Mouse (Mus musculus) regulatory T cell (primary cell): ENCODE data around the gene Bsg.
"Not testable (repeated sequence)": the region's sequence is repeated elsewhere in the genome, so short reads cannot be mapped to it uniquely, and the experiment has no call there.

ENCODE experiments used
- in situ Hi-C: fragments of 300-600 bp; cut with MboI, MseI; formaldehyde crosslinking; loops from one replicate; pipeline ENCODE4 v1.15.1; 2025; ENCODE audit warnings: high pct_unique_total_duplicates

Gene Bsg

DNA sequence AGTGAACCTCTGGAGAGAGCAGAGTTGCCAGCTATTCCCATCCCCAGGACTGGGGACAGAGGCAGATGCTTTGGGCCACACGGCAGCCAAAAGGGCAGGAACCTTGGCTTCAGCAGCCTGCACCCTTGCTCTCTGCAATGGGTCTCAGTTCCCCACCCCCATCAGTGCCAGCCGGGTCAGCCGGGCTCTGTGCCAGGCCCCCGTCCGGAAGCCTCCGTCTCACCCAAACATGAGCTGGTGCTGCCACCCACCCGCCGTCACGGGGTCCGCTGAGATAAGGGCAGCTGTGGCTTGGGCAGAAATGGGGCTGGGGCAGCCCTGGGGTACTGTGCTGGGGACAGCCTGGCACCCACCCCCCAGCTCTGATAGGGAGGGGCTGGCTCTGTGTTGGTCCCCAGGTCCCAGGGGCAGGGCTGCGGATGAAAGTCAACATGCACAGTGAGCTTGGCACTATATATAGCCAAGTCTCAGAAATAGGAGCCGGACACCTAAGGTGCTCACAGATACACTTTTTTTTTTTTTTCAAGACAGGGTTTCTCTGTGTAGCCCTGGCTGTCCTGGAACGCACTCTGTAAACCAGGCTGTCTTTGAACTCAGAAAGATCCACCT, 25.2 kb downstream of the Bsg start:
- in situ Hi-C loops: no loop called here

DNA sequence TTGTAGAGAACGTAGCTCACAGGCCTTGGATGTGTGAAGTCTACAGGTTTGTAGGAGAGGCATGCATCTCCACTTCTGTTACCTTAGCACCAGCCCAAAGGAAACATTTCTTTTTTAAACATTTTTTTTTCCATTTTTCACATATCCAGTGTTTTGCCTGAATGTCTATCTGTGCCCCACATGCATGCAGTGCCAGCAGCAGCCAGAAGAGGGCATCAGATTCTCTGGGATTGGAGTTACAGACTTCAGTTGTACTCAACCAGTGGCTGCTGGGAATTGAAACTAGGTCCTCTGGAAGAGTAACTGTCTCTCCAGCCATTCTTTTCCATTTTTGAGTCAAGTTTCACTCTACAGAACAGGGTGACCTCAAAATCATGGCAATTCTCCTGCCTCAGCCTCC, 28.2 kb downstream of the Bsg start:
- in situ Hi-C loops: no loop called here

GRCm38 (mm10) chr10:79733847-79734246, 29.6 kb downstream of the Bsg start:
- in situ Hi-C loops: no loop called here

DNA sequence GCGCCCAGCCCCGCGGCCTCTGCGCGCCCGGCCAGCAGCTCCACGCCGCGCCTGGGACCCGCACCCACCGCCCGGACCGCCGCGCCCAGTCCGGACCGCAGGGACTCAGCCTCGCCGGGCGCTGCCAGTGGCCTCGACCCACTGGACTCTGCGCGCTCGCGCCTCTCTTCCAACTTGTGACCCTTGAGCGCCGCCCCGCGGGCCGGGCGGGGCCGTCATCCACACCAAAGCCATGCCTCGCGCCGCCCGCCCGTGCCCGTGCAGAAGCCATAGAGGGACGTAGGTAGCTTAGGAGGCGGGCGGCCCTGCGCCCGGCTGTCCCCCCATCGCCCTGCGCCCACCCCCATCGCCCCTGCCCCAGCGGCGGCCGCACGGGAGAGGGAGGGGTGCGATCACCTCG, 31.1 kb downstream of the Bsg start:
- in situ Hi-C loops: no loop called here

- in situ Hi-C loops: no loop called here
Measured at GRCm38 (mm10) chr10:79736706-79737105, 32.4 kb downstream of the Bsg start.

DNA sequence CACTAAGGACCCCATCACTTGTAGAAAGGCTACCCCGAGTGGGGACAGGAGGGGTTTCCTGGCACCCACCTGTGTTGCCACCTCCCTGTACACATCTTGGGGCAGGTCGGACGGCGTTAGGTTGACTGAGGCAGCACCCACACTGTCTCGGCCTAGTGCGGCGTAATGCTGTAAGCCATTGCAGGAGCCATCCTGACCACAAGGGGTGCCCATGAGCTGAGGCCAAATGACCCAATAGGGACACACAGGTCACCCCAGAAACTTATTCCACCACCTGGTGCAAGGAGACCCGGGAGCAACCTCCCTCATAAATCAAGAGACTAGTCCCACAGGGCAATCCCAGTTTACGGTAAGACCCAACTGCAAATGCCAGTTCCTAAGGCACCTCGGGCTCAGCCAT, 34.0 kb downstream of the Bsg start:
- in situ Hi-C loops: no loop called here

DNA sequence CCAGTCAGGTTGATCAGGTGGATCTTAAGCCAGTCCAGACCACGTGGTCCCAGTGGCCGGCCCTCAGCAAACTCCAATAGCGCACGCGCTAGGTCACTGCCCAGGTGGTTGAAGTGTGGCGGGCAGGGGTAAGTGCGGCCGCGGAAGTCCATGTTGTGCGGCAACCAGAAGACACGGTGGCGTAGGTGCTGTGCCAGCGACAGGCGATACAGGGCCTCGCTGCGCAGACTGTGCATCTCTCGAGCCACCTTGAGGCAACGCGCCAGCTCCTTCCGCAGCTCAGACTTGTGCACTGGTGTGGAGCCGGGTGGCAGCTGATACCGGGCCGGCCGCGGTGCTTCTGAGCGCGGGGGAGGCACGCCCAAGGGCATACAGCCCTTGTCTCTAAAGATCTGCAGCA, 34.9 kb downstream of the Bsg start:
- in situ Hi-C loops: no loop called here

GRCm38 (mm10) chr10:79740863-79741262, 36.6 kb downstream of the Bsg start:
- in situ Hi-C loops: no loop called here

DNA sequence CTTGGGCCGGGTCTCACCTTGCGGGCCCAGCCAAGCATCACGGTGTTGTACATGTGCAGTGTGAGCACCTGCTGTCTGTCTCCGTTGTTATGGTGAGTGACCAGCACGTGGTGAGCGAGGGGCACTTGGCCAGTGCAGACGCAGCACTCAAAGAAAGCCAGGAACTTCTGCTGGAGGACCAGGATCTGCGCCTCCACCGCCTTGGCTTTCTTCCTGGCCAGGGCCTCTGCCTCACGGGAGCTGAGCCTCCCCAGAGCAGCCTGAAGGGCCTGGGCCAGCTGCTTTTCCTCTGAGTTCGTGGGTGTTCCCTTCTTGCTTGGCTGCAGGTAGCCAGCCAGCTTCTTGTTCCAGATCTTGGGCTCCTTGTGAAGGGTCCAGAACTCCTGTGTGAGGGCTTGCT, 38.9 kb downstream of the Bsg start:
- in situ Hi-C loops: no loop called here

GRCm38 (mm10) chr10:79743650-79744365, 39.5 kb downstream of the Bsg start:
- in situ Hi-C loops: no loop called here

DNA sequence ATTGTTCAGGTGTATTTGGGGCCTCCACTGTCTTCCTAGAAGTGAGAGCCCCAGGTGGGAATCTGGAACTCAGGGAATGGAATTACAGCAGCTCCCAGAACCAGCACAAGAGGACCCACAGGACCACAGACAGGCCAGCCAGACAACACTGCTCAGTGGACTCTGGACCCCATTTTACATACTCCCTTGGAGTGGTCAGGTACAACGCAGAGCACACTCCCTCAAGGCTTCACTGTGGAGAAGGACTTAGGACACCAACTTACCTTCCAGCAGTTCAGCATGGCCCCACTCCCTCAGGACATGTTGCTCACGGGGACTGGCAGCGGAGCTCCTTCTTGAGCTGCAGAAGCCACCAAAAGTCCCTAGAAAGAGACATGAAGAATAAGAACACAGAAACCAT, 41.1 kb downstream of the Bsg start:
- in situ Hi-C loops: no loop called here

GRCm38 (mm10) chr10:79745898-79746773, 41.8 kb downstream of the Bsg start, which contains the start of gene Polrmt:
TSS of gene Polrmt (minus strand) at chr10:79746581.
- in situ Hi-C loops: no loop called here

DNA sequence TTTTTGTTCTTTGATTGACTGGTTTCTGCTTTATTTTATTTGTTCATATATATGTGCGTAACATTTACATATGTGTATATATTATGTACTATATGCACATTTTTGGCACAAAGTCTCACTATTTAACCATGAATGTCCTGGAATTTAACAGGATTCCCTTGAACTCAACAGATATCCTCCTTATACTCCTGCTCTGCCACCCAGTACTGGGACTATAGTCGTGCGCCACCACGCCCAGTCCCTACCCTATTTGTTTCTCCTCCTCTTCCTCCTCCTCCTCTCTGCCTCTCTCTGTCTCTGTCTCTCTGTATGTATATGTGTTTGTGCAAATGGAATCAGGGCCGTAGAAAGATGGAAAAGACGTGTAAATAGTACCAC, 42.5 kb downstream of the Bsg start:
- in situ Hi-C loops: no loop called here

- in situ Hi-C loops: no loop called here
Measured at GRCm38 (mm10) chr10:79748496-79748895, 44.2 kb downstream of the Bsg start.

DNA sequence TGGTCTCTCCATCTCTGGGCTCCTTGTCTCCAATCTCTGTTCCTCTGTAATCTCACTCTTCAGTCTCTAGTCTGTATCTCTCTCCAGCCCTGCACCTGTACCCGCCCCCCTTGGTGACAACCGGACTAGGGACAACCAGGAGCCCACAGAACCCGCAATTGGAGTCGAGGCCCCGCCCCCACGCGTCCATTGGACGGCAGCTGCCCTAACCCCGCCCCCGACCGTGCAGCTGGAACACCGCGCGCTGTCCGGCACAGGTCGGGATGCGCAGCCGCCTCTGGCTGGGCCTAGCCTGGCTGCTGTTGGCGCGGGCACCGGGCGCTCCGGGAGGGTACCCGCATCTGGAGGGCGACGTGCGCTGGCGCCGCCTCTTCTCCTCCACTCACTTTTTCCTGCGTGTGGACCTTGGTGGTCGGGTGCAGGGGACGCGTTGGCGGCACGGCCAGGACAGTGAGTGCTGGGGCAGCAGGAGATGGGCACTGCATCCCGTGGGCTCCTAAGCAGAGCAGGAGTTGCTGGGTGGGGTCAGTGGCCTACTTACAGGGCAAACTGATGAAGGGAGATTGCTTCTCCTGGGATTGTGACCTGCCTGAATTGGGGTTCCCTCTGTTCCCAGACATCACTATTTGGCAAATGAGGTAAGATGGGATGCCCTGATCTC, 50.7 kb downstream of the Bsg start, which contains the start of gene Fgf22:
Gene Fgf22 (plus strand): TSS at position 221 of the 661 bp plus-strand sequence.
- in situ Hi-C loops: no loop called here

- in situ Hi-C loops: no loop called here
Measured at GRCm38 (mm10) chr10:79755854-79756253, 51.6 kb downstream of the Bsg start.

- in situ Hi-C loops: no loop called here
Measured at GRCm38 (mm10) chr10:79756660-79757059, 52.4 kb downstream of the Bsg start.

DNA sequence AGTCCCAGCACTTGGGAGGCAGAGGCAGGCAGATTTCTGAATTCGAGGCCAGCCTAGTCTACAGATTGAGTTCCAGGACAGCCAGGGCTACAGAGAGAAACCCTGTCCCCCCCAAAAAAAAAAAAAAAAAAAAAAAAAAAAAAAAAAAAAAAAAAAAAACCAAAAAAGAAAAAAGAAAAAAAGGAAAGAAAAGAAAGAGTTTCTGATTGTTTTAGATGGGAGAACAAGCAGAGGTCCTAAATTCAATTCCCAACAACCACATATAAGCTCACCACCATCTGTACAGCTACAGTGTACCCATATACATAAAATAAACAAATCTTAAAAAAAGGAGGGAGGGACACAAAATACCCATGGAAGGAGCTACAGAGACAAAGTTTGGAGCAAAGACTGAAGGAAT, 55.4 kb downstream of the Bsg start:
- in situ Hi-C loops: not testable (repeated sequence)

DNA sequence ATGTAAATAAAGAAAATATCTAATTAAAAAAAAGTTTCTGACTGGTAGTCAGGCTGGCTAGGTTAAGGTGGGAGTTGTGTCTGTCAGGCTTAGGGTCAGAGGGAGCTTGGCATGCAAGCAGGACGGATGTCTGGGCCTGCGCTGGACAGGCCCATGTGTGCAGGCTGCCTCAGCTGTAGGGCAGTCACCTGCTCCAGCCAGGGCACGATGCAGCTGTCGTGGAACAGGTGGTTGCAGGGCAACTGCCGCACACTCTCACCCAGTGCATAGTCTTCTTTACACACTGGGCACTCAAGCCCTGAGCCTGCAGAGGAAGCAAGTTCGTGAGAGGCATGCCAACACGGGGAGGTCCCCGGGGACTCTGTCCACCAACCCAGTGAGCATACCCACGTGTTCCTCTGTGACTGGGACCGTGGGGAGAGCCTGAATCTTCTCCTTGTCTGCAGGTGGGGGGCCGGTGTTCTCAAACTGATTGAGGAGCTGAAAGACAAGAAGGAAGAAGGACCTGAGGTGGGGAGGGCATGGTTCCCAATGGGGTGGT, 56.4 kb downstream of the Bsg start:
- in situ Hi-C loops: no loop called here
